Mouse (Mus musculus) layer of hippocampus, postnatal 10 days (tissue): ENCODE results near the gene Otud4. TPM values are rescaled to one million over a fixed set of nuclear protein-coding genes. Genes with fewer than 3 reads are reported as not detected.
"Not testable (repeated sequence)": the region's sequence is repeated elsewhere in the genome, so short reads cannot be mapped to it uniquely, and the experiment has no call there.

Experiments
- DNase-seq, 2 experiments: peaks; one replicate each; pipeline ENCODE4 v3.0.0; 2021; ENCODE audit warnings: low spot score in 2 of 2
- long read RNA-seq: library from polyadenylated mRNA; stranded (forward); transcript quantifications from one replicate; pipeline ENCODE4 v2.0.0, GENCODE M21; 2023
- total RNA-seq, 2 experiments: library from RNA; stranded (reverse); gene quantifications; 2 replicates each; pipeline ENCODE4 v1.2.3; 2021

Otud4 gene
- total RNA-seq = 10 to 100 TPM; 40.5 to 45.3 TPM
- long read RNA-seq, full-length matches to known transcripts = 1 of 2 reads
- long read RNA-seq, partial matches to known transcripts = 0 of 2 reads
- long read RNA-seq, other reads (novel, unspliced or antisense) = 1 of 2 reads

DNA sequence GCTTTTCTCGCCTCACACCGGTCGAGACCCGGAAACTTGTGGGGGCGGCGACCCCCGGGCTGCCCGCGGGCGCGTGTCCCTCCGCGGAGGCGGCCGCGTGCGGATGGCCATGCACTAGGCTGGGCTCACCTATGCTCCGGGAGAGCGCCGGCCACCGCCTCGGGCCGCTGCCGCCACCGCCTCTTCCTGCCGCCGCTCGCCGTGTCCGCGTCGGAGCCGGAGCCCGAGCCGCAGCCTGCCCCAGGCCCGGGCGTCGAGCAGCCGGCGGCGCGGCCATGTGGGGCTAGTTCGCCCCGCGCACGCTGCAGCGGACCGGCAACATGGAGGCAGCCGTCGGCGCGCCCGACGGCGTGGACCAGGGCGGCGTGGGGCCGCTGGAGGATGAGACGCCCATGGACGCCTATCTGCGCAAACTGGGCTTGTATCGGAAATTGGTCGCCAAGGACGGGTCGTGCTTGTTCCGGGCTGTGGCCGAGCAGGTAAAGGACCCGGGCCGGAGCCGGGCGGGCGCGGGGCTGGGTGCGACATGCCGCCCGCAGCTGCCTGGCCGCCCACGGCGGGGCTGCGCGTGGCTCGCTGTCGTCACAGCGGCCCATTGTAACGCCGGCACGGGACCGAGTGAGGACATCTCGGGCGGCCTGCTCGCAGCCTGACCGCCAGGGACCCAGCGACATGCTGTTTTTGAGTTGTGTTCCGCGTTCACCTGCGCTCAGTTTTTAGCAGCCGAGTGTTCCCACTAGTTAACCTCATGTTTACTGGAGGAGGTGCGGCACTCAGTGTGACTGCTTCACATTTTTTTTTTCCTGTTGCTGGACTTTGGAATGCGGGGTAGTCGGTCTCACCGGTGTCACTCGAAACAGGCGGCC is at the start of gene Otud4:
TSS of gene Otud4 (plus strand) at position 33 of the 866 bp plus-strand sequence.
- peak; percentile 57 to 65 for DNase-seq

DNA sequence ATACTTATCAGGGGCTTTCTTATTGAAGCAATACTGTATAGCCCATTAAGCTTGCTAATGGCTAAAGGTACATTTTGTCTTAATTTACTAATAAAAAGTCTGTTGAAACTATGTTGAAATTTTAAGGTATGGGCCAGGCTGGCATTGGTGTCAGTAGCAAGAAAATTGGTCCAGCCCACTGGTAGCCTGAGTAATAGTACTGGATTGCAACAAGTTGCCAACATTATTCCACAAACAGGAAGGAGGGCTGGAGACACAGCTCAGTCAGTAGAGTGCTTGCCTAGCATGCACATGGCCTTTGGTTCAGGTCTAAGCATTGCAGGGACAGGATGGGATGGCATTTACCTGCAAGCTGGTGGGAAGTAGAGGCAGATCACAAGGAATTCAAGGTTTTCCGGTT is 38.5 kb upstream of the Otud4 start:
- DNase-seq = no peak

DNA sequence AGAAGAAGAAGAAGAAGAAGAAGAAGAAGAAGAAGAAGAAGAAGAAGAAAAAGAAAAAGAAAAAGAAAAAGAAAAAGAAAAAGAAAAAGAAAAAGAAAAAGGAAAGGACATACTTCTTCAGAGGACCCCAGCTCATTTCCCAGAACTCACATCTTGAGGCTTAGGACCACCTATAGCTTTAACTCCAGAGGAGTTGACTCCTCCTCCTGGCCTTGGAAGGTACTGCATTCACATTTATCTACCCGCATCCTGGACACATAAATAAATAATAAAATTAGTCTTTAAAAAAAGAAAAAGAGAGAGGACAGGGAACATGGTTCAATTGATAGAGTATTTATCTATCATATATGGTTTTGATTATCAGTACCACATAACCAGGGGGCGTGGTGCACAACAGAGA is 36.2 kb upstream of the Otud4 start:
- not testable (repeated sequence) for DNase-seq

DNA sequence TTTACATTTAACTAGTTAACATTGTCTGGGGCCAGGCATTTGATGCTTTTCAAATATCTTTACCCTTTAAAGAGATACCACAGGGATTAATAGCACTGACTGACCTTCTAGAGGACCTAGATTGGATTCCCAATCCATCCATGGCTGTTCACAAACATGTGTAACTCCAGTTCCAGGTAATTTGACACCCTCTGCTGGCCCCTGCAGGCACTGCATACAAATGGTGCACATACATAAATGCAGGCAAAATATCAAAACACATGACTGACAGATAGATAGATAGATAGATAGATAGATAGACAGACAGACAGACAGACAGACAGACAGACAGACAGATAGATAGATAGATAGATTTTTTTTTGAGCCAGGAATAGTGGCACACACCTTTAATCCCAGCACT is 33.2 kb upstream of the Otud4 start:
- DNase-seq = no peak

DNA sequence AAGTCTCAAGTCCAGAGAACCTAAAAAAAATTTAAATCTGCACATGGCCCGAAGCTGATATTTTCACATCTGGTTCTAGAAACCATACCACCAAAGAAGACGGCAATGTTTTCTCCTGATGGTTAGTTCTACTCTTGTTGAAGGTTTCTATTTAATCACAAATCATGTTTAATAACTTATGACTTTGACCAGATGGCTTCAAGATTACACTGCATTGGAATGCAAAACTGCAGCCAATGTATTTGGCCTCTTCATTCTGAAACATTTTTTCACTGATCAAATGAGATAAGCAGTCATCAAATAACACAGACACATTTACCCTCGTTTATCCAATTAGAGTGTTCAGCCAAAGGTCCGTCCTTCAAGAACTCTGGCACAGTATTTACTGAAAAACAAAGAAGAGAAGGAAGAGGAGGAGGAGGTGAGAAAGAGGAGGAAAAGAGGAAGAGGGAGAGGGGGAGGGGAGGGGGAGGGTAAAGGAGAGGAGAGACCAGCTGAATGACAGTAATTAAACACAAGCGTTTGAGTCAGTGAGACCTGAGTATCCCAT is 32.6 kb upstream of the Otud4 start:
- no peak for DNase-seq

DNA sequence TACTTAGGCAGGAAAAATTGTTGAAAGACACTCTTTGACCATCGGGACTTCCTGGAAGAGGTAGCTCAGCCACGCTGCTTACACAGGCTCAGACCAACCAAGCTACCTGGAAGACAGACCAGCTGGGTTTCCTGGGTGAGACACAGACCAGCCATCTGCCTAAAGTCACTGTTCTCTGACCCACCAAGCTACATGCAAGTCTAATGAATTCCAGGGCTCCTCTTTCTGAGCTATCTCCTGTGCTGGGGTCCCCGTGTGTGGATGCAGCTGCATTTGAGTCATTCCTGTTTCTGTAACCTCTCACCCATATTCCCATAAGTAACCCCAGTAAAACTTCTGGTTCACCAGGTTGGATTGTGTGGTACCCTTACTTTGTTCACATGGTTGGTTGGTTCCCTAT is 30.7 kb upstream of the Otud4 start:
- DNase-seq = no peak

DNA sequence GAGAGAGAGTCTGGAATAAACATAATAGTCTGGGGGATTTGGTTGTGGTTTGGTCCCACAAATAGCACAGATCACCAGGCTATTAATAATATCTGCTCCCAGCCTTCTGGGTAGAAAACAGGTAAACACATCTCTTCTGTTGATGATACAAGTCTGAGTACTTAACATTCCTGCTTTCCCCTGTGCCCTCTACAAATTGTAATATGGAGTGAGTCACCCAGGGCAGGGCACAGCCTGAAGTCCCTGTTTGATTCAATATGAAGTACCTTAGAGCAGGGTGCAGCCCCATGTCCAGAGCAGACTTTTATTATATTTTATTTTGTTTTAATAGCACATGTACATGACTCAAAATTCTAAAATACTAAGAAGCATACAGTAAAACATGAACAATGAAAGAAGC is 29.1 kb upstream of the Otud4 start:
- no peak for DNase-seq

DNA sequence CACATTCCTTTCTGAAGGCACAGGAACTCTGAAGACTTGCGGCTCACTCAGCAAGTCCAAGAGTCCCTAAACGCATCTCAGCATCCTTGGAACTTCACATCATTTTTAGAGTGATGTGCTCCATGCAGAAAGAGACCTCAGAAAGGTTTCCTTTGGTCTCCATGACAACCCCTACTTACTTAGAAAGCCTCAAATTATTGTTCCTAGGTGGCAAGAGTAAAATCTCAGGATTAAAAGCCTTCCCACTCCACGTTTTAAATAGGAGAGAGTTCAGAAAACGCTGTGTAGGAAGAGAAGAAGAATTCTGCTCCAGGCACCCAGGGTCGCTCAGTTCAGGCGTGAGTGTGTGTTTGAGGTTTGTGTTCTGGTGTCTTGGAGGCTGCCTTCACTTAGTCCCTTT is 27.1 kb upstream of the Otud4 start:
- no peak for DNase-seq

DNA sequence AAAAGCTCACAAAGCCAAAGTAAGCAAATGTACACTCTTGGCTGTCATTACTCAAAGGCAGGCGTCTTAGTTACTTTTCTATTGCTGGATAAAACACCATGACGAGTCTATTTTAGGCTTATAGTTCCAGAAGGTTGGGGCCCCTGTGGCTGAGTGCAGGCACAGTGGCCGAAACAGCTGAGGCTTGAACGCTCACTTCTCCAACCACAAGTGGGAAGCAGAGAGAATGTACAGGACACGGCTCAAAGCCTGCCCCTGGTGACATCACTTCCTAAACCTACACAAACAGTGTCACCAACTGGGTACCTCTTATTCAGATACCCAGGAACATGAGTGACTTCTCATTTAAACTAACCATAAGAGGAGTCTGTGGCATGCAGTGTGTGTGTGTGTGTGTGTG is 26.5 kb upstream of the Otud4 start:
- no peak for DNase-seq

DNA sequence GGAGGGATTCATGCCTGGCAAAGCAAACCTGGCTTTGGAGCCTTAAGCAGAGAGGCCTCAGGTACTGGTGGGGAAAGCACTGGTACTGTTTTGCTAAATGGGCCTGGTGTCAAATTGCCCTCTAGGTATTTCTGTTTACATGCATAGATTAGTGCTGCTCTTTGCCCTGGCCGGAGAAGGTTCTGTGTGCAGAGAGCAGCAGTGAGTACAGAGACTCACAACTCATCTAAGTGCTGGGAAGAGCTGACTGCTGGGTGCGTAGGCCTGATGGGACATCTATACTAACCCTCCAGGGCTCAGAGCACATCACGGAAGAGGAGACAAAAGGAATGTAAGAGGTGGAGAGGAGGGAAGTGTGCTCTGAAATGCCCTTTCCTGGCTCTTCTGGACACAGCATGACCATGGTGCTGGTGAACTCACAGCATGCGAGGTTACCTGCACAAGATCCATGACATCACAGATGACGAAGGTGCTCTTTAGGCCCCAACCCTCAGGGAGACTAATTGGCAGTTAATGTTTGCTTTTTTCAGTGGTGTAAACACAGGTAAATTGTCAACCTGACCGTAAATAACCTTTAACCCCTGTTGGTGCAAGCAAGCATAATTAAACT is 23.6 kb upstream of the Otud4 start:
- DNase-seq = no peak

DNA sequence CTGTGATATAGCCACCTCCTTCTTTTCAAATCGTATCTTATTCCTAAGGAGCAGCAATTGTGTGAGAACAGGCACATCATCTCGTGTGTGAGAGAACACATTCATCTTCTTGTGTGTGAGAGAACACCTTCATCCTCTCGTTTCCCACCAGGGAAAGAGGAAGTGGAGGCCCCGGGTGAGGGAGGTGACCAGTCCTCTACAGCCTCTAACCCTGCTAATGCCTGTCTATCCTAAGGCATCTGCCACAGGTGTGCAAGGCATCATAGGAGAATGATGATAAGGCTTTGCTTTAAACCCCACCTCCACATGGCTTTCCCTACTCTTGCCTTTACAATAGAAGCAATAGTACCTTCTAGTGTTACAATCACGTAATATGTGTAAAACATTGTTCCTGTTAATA is 20.5 kb upstream of the Otud4 start:
- DNase-seq = no peak

DNA sequence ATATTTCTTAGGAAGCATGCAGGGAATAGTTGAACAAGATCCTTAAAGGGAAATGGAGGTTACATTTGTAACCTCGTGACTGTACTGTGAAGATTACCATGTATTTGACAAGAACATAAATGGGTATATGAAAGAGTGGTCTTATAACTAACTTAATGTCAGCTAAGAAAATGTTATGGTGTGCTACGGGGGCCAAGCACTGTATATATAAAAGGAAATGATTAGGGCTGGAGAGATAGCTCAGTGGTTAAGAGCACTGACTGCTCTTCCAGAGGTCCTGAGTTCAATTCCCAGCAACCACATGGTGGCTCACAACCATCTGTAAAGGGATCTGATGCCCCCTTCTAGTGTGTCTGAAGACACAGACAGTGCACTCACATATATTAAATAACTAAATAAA is 20.1 kb upstream of the Otud4 start:
- DNase-seq = no peak

DNA sequence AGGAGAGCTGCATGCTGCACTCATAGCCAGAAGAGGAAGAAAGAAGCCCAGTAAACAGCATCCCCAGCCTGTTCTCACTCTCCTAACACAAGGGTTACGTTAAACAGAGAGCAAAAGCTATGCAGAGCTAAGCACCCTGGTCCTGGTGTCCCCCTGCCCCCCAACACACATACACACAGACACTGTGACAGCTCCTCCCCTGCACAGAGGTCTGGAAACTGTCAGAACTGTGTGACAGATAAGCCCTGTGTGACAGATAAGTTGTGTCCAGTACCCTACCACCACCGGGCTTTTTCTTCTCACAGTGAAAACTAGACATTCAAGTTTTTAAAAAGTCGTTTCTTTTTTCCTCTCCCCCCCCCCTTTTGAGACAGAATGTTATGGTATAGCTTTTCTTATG is 19.4 kb upstream of the Otud4 start:
- no peak for DNase-seq

DNA sequence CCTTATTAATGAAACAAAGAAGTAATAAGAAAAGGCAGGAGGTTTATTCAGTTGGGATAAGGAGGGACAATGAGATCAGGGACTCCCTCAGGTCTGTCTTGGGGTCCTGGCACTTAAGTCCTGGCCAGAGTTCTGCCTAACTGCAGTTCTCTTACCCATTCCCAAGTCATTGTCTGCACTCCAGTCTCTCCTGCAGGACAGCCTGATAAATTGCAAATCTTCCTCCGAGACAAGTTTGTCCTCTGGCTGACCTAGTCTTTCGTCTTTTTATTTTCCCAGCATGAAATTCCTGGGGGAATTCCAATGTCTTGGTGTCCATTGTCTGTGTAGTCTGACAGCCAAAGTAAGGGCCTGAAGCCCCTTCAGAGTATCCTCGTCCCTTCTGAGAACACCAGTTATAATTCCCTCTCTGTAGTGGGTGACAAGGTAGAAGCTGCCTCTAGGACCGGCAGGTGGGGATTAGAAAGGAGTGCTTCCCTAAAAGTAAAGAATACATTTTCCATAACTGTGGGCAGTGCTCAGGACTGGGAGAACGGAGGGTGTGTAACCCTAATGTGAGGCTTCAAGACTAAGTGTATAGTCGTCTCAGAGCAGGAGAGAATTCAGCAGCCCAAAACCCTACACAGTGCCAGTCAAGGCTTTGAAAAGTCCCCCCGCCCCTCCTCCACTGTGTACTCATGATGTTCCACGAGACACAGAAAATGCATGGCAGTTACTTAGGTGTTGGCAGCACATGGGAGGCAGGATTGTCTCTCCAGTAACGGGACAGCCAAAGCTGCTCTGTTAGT is 18.7 kb upstream of the Otud4 start:
- DNase-seq = no peak

DNA sequence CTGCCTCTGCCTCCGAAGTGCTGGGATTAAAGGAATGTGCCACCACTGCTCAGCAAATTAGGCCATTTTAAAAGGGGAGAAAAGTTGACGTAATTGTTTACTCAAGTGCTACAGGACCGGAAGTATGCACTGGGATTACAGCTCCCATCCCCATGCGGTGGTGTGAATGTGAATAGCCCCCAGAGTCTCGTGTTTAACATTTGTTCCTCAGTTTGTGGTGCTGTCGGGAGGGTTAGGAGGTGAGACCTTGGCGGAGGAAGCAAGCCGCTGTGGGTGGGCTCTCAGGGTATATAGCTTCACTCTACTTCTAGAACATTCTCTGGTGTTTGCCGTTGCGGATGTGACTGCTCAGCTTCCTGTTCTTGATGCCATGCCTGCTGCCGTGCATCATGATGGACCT is 17.1 kb upstream of the Otud4 start:
- no peak for DNase-seq

DNA sequence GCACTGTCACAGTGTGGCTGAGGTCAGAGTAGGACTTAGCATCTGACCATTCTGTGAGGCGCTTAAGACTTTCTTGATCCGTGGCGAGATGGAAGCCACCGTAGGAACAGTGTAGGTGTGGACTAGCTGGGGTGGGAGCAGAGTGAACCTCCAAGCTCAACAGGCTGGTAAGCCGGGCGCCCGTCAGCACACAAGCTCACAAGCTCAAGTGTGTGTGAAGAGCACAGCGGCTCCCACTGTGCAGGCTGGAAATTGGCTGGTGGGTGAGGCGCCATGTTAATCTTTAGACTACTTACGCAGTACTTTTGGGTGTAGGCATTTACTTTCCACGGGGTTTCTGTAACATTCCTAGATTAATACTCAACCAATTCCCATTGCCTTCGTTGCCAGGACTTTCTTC is 16.1 kb upstream of the Otud4 start:
- DNase-seq = no peak

DNA sequence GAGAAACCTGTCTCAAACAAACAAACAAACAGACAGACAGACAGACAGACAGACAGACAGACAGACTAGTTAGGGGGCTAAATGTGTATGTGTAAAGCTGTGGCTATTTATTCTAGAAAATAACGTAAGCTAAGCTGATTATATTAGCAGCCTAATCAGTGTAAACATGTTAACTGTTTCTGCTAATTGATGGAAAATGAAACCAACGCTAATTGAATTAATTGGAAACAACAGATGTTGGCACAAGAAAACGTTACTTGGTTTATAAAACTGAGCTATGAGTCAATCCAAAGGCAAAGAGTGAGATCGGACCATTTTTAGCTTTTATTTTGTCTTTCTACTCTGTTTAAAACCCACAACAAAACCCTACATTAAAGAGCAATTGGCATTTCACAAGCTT is 15.0 kb upstream of the Otud4 start:
- DNase-seq = no peak

DNA sequence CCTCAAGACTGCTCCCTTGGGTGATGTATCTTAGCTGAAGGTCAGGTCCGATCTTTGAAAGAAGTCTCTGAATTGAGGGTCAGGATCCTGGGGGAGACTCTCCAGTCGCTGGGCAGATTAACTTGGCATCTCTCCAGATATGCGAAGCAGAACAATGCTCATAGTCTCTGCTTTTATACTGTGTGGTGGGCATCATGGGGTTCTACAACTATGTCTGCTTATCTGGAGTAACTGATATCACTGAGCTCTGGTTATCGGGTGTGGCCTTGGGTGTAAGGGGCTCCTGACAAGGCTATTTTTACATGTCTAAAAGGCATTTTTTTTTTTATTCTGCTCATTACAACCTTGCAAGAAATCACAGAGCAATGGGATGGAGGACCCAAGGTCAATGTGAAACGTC is 13.2 kb upstream of the Otud4 start:
- no peak for DNase-seq

DNA sequence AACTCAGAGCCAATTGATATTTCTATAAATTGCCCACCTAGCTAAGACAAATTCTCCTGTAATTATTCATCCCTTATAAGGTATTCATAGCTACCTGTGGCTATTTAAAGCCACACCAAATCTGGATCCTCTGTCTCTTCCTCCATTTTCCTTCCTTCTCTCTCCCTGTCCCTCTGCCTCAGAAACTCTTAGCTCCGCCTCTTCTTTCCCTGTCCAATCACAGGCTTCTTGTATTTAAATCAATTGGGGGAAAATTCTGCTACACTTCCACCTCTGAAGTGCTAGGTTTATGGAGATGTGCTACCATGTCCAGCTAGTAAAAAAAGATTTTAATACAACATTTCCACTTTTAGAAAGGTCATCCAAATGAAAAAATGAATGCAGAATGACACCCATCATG is 3.9 kb upstream of the Otud4 start:
- no peak for DNase-seq

DNA sequence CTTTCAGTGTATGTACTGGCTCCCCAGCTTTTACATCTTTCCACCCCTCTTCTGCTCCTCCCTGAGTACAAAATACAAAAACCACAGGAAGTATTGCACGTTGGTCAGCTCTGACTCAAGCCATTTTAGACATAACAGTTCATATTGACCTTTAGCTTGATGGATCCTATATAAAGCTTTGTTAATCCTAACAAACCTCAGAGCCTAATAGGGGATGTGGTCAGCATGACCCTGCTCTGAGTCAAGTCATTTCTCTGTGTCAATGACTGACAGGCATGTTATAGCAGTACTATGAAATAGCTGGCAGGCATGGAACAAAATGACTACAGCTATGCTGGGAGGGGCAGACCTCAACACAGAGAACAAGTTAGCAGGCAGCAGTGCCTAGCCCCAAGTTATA is 3.3 kb upstream of the Otud4 start:
- no peak for DNase-seq

DNA sequence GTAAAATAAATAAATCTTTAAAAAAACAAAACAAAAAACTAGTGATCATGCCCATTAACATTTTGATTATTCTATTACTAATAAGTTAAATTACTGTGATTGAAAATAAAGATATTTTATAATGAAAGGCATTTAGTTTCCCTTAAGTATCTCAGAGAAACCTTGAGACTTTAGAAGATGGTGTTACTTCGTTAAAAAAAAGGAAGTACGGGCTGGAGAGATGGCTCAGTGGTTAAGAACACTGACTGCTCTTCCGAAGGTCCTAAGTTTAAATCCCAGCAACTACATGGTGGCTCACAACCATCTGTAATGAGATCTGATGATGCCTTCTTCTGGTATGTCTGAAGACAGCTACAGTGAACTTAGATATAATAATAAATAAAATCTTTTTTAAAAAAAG is 2.2 kb upstream of the Otud4 start:
- DNase-seq = no peak
